21 mouse cellular contexts compared by ENCODE assay signal in the genomic region with DNA sequence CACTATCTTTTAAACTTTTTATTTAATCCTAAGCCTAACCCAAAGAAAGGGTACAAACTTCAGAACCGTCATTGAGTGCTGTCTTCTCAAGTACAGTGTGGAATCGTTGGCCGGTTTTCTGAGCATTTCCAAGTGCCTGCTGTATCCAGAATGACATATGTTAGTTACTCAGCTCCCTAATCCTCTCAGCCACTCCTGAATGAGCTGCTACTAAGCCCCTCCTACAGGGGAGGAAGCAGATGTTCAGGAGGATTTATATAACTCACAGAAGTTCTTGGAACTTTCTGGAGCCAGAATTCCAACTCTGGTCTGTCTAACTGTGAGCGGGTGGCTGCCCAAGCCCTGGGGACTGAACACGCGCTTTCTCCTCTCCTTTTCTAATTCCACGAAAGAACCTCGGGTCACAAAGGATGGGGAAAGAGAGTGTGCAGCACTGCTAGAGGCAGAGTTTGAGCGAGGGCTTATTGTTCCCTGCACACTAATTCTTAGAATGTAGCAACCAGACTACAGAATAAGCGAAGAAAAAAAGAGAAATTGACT.
DNase-seq lines count a peak whose midpoint lies in the region; ATAC-seq and TF ChIP-seq lines count a peak whose summit lies in the region.
"Had no signal": no experiment of that assay in that cellular context is flagged by ENCODE, and none has a peak within 500 bp of the region (broad histone marks: within the 10 kb centered on the region; RNA-seq: fewer than 3 reads in every experiment).

No protein-coding gene starts in this region.

- 0 out of 2 replicates have a peak overlapping the region, but pooled peaks have one; percentile 33 for H3K27ac ChIP-seq in midbrain, embryonic 10.5 days (replicated peaks)
- H3K27ac ChIP-seq in midbrain, embryonic 14.5 days (replicated peaks; ENCODE audit: low read depth, low read length), result no peak overlapping the region
- no peak overlapping the region for H3K27ac ChIP-seq in midbrain, postnatal 0 days (ENCODE audit: low read depth, low read length)
- H3K27ac ChIP-seq in hindbrain, embryonic 16.5 days (ENCODE audit: low read depth, low read length), result no peak overlapping the region
- H3K27ac ChIP-seq: embryonic facial prominence, embryonic 13.5 days; forebrain, embryonic 15.5 days; hindbrain, embryonic 15.5 days had no signal

- no peak overlapping the region for H3K4me3 ChIP-seq in midbrain, embryonic 10.5 days
- H3K4me3 ChIP-seq in midbrain, embryonic 14.5 days (replicated peaks; ENCODE audit: low read depth, low read length), result no peak overlapping the region
- no peak overlapping the region for H3K4me3 ChIP-seq in midbrain, postnatal 0 days (ENCODE audit: low read depth, low read length)
- H3K4me3 ChIP-seq in hindbrain, embryonic 16.5 days (ENCODE audit: low read length), result no peak overlapping the region
- H3K4me3 ChIP-seq: embryonic facial prominence, embryonic 13.5 days; forebrain, embryonic 15.5 days; heart, embryonic 12.5 days; hindbrain, embryonic 15.5 days had no signal

- H3K9me3 ChIP-seq in midbrain, embryonic 10.5 days (replicated peaks), result no peaks in the 10 kb centered on the region
- no peaks in the 10 kb centered on the region; the same call in 1 of the 2 replicates for H3K9me3 ChIP-seq in midbrain, embryonic 14.5 days (ENCODE audit: control insufficient read depth, low read length)
- H3K9me3 ChIP-seq in midbrain, postnatal 0 days (ENCODE audit: low read length), result no peaks in the 10 kb centered on the region
- H3K9me3 ChIP-seq in hindbrain, embryonic 16.5 days (ENCODE audit: control insufficient read depth, low read length), result no peaks in the 10 kb centered on the region
- H3K9me3 ChIP-seq: embryonic facial prominence, embryonic 13.5 days; forebrain, embryonic 15.5 days; heart, embryonic 12.5 days; hindbrain, embryonic 15.5 days had no signal

- no peaks in the 10 kb centered on the region for H3K36me3 ChIP-seq in midbrain, embryonic 10.5 days
- H3K36me3 ChIP-seq in midbrain, embryonic 14.5 days (ENCODE audit: control insufficient read depth, insufficient read depth, low read length), result no peaks in the 10 kb centered on the region
- H3K36me3 ChIP-seq in midbrain, postnatal 0 days (ENCODE audit: insufficient read depth, low read length), result no peaks in the 10 kb centered on the region
- no peaks in the 10 kb centered on the region for H3K36me3 ChIP-seq in hindbrain, embryonic 16.5 days (ENCODE audit: control insufficient read depth, insufficient read depth, low read length)
- H3K36me3 ChIP-seq: embryonic facial prominence, embryonic 13.5 days; forebrain, embryonic 15.5 days; heart, embryonic 12.5 days; hindbrain, embryonic 15.5 days had no signal

- H3K4me1 ChIP-seq in midbrain, embryonic 10.5 days, result peaks cover 15% of the 10 kb centered on the region
- H3K4me1 ChIP-seq in midbrain, embryonic 14.5 days (ENCODE audit: control insufficient read depth, insufficient read depth, low read length), result no peaks in the 10 kb centered on the region
- H3K4me1 ChIP-seq in midbrain, postnatal 0 days (ENCODE audit: insufficient read depth, low read length), result no peaks in the 10 kb centered on the region
- H3K4me1 ChIP-seq in hindbrain, embryonic 16.5 days (ENCODE audit: control insufficient read depth, insufficient read depth, low read depth, low read length), result no peaks in the 10 kb centered on the region
- H3K4me1 ChIP-seq: embryonic facial prominence, embryonic 13.5 days; heart, embryonic 12.5 days; hindbrain, embryonic 15.5 days had no signal

- TF ChIP-seq CTCF in midbrain, postnatal 0 days (IDR thresholded peaks at IDR 0.05), result no peak

- H3K4me2 ChIP-seq in midbrain, embryonic 14.5 days (ENCODE audit: low read length), result no peak overlapping the region
- no peak overlapping the region for H3K4me2 ChIP-seq in midbrain, postnatal 0 days (ENCODE audit: low read depth, low read length, poor library complexity, severe bottlenecking)
- H3K4me2 ChIP-seq in hindbrain, embryonic 16.5 days (ENCODE audit: low read length), result no peak overlapping the region
- H3K4me2 ChIP-seq: embryonic facial prominence, embryonic 13.5 days; forebrain, embryonic 15.5 days; heart, embryonic 12.5 days; hindbrain, embryonic 15.5 days had no signal

- 63% methylated on average over 10 of the region's 10 CpGs for WGBS in midbrain, embryonic 10.5 days
- 50% methylated on average over 10 of the region's 10 CpGs for WGBS in midbrain, embryonic 14.5 days
- WGBS in midbrain, postnatal 0 days, result 46% methylated on average over 10 of the region's 10 CpGs
- 64% methylated on average over 10 of the region's 10 CpGs for WGBS in hindbrain, embryonic 16.5 days

- ATAC-seq in frontal cortex, adult (ENCODE audit: low TSS enrichment), result peak; percentile 94
- no peak for ATAC-seq in midbrain, embryonic 14.5 days (ENCODE audit: low FRiP score, low TSS enrichment)
- no peak for ATAC-seq in midbrain, postnatal 0 days (ENCODE audit: low FRiP score)
- ATAC-seq in hindbrain, embryonic 16.5 days, result no peak
- ATAC-seq: forebrain, embryonic 15.5 days; inflammation-experienced regulatory T-cells, adult 6 months; Patski had no signal

- no peak for DNase-seq in frontal cortex, postnatal 14 days (ENCODE audit: low spot score in 2 of 2)
- no peak for DNase-seq in midbrain, embryonic 10.5 days (ENCODE audit: low spot score)
- no peak for DNase-seq in midbrain, embryonic 14.5 days
- peak; percentile 61 for DNase-seq in brain, adult 2 months (ENCODE audit: low read depth, low spot score)
- peak; percentile 8 for DNase-seq in midbrain, postnatal 0 days (ENCODE audit: low spot score)
- DNase-seq in spleen, postnatal 4 days (ENCODE audit: low spot score in 2 of 2), result no peak
- DNase-seq: adrenal gland, adult 2 months; adrenal gland, postnatal 25 days; cerebellum, adult 11-12 months; cerebellum, adult 9-10 months; cerebellum, postnatal 25 days; gastrocnemius, postnatal 14 days had no signal

- no peak overlapping the region for H3K9ac ChIP-seq in midbrain, embryonic 14.5 days (replicated peaks; ENCODE audit: low read length)
- no peak overlapping the region for H3K9ac ChIP-seq in midbrain, postnatal 0 days (replicated peaks; ENCODE audit: low read length, poor library complexity, severe bottlenecking)
- H3K9ac ChIP-seq in hindbrain, embryonic 16.5 days (ENCODE audit: low read depth, low read length), result no peak overlapping the region
- H3K9ac ChIP-seq: embryonic facial prominence, embryonic 13.5 days; forebrain, embryonic 15.5 days; heart, embryonic 12.5 days; hindbrain, embryonic 15.5 days had no signal

- no peaks in the 10 kb centered on the region; the same call in 1 of the 2 replicates for H3K27me3 ChIP-seq in midbrain, embryonic 10.5 days (ENCODE audit: low read depth, poor library complexity, severe bottlenecking)
- no peaks in the 10 kb centered on the region for H3K27me3 ChIP-seq in midbrain, embryonic 14.5 days (ENCODE audit: control insufficient read depth, insufficient read depth, low read length)
- no peaks in the 10 kb centered on the region for H3K27me3 ChIP-seq in midbrain, postnatal 0 days (ENCODE audit: insufficient read depth, low read length)
- no peaks in the 10 kb centered on the region for H3K27me3 ChIP-seq in hindbrain, embryonic 16.5 days (replicated peaks; ENCODE audit: control insufficient read depth, insufficient read depth, low read length)
- H3K27me3 ChIP-seq: CH12.LX; embryonic facial prominence, embryonic 13.5 days; forebrain, embryonic 15.5 days; heart, embryonic 12.5 days; hindbrain, embryonic 15.5 days; Patski had no signal

Comparison
In these comparisons a context has a peak if more than half of its experiments do, and no peak if none do; other contexts are left out.
1. DNase-seq: peak in brain, adult 2 months (single experiment) and midbrain, postnatal 0 days (single experiment); none in frontal cortex, postnatal 14 days (0 of 2), midbrain, embryonic 10.5 days (single experiment), midbrain, embryonic 14.5 days (single experiment) and spleen, postnatal 4 days (0 of 2).